Mouse (Mus musculus): ENCODE data around the gene Pigo. TPM values are rescaled to one million over a fixed set of nuclear protein-coding genes. Genes with fewer than 3 reads are reported as not detected.

The Pigo gene
- polyA plus RNA-seq, 1 experiment from 2014 or later, result 19.2 TPM

GRCm38 (mm10) chr4:43038567-43039495, 13.2 kb upstream of the Pigo start:
- H3K36me3 ChIP-seq (ENCODE audit: insufficient read depth, low read length), result peaks cover 16% of the 10 kb centered on the region
- H3K4me1 ChIP-seq (replicated peaks; ENCODE audit: insufficient read depth, low read length), result peaks cover 11% of the 10 kb centered on the region; the same call in 1 of the 2 replicates
- DNase-seq (ENCODE audit: low spot score) (peak; percentile 39), ATAC-seq (replicated peaks; ENCODE audit: low FRiP score, low read depth) (no peak)
- peak overlapping the region; percentile 67 for H3K9ac ChIP-seq (ENCODE audit: low read depth, low read length)
- H3K27ac ChIP-seq, result peak overlapping the region; percentile 63
- TF ChIP-seq CTCF (IDR thresholded peaks at IDR 0.05; ENCODE audit: low read depth), result no peak
- H3K27me3 ChIP-seq (ENCODE audit: insufficient read depth, low read length), result no peaks in the 10 kb centered on the region
- WGBS, result 49% methylated on average over 15 of the region's 15 CpGs
- peak overlapping the region; percentile 70 for H3K4me2 ChIP-seq (ENCODE audit: low read length)
- peak overlapping the region; percentile 52 for H3K4me3 ChIP-seq (replicated peaks; ENCODE audit: low read depth, low read length)
- H3K9me3 ChIP-seq (replicated peaks; ENCODE audit: low read length), result no peaks in the 10 kb centered on the region

- 69% methylated on average over 4 of the region's 4 CpGs for WGBS
- Histone ChIP-seq H3K27me3 (ENCODE audit: insufficient read depth, low read length) (no peaks in the 10 kb centered on the region), H3K4me1 (replicated peaks; ENCODE audit: insufficient read depth, low read length) (peaks cover 9% of the 10 kb centered on the region; the same call in 1 of the 2 replicates), H3K4me3 (replicated peaks; ENCODE audit: low read depth, low read length) (no peak overlapping the region), H3K27ac (no peak overlapping the region), H3K4me2 (ENCODE audit: low read length) (no peak overlapping the region), H3K9me3 (replicated peaks; ENCODE audit: low read length) (no peaks in the 10 kb centered on the region), H3K36me3 (ENCODE audit: insufficient read depth, low read length) (peaks cover 19% of the 10 kb centered on the region), H3K9ac (ENCODE audit: low read depth, low read length) (no peak overlapping the region)
- no peak for TF ChIP-seq CTCF (IDR thresholded peaks at IDR 0.05; ENCODE audit: low read depth)
- ATAC-seq (replicated peaks; ENCODE audit: low FRiP score, low read depth), result no peak
- DNase-seq (ENCODE audit: low spot score), result no peak
Observed at GRCm38 (mm10) chr4:43037860-43038566, 12.4 kb upstream of the Pigo start.

DNA sequence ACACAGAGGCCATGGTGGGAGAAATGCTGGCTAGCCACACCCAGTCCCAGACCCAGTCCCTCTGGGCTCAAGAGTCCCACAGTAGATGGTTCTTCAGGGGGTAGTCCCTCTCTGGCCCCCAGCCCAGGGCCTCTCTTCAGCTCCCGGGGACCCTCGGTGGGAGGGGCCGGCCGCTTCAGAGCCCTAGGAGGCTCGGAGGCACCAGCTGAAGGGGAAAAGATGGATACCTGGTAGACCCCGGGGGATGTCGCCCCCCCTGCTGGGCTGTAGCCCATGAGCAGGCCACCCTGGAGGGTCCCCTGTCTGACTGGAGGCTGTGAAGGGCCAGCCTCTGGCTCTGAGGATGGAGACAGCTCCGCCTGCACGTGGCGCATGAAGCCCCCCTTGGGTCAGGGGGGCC, 10.7 kb upstream of the Pigo start:
- Histone ChIP-seq H3K27me3 (ENCODE audit: insufficient read depth, low read length) (no peaks in the 10 kb centered on the region), H3K4me2 (ENCODE audit: low read length) (no peak overlapping the region), H3K27ac (no peak overlapping the region), H3K4me3 (replicated peaks; ENCODE audit: low read depth, low read length) (no peak overlapping the region), H3K9me3 (replicated peaks; ENCODE audit: low read length) (no peaks in the 10 kb centered on the region), H3K4me1 (replicated peaks; ENCODE audit: insufficient read depth, low read length) (peaks cover 9% of the 10 kb centered on the region; the same call in 1 of the 2 replicates), H3K36me3 (ENCODE audit: insufficient read depth, low read length) (peaks cover 19% of the 10 kb centered on the region), H3K9ac (ENCODE audit: low read depth, low read length) (no peak overlapping the region)
- WGBS, result 83% methylated on average over 10 of the region's 10 CpGs
- no peak for DNase-seq (ENCODE audit: low spot score)
- TF ChIP-seq CTCF (IDR thresholded peaks at IDR 0.05; ENCODE audit: low read depth), result no peak
- no peak for ATAC-seq (replicated peaks; ENCODE audit: low FRiP score, low read depth)

- WGBS, result 87% methylated on average over 6 of the region's 6 CpGs
- Histone ChIP-seq H3K4me2 (ENCODE audit: low read length) (no peak overlapping the region), H3K27ac (no peak overlapping the region), H3K27me3 (ENCODE audit: insufficient read depth, low read length) (no peaks in the 10 kb centered on the region), H3K36me3 (ENCODE audit: insufficient read depth, low read length) (peaks cover 19% of the 10 kb centered on the region), H3K9ac (ENCODE audit: low read depth, low read length) (no peak overlapping the region), H3K9me3 (replicated peaks; ENCODE audit: low read length) (no peaks in the 10 kb centered on the region), H3K4me1 (replicated peaks; ENCODE audit: insufficient read depth, low read length) (peaks cover 9% of the 10 kb centered on the region; the same call in 1 of the 2 replicates), H3K4me3 (replicated peaks; ENCODE audit: low read depth, low read length) (no peak overlapping the region)
- no peak for TF ChIP-seq CTCF (IDR thresholded peaks at IDR 0.05; ENCODE audit: low read depth)
- DNase-seq (ENCODE audit: low spot score), result no peak
- ATAC-seq (replicated peaks; ENCODE audit: low FRiP score, low read depth), result no peak
Observed at GRCm38 (mm10) chr4:43035851-43036250, 10.2 kb upstream of the Pigo start.

GRCm38 (mm10) chr4:43033481-43033880, 7.9 kb upstream of the Pigo start:
- H3K27me3 ChIP-seq (ENCODE audit: insufficient read depth, low read length), result no peaks in the 10 kb centered on the region
- no peaks in the 10 kb centered on the region for H3K9me3 ChIP-seq (replicated peaks; ENCODE audit: low read length)
- no peak for TF ChIP-seq CTCF (IDR thresholded peaks at IDR 0.05; ENCODE audit: low read depth)
- no peak overlapping the region for H3K4me3 ChIP-seq (replicated peaks; ENCODE audit: low read depth, low read length)
- peaks cover 28% of the 10 kb centered on the region for H3K36me3 ChIP-seq (ENCODE audit: insufficient read depth, low read length)
- H3K27ac ChIP-seq, result no peak overlapping the region
- no peak for ATAC-seq (replicated peaks; ENCODE audit: low FRiP score, low read depth)
- H3K9ac ChIP-seq (ENCODE audit: low read depth, low read length), result no peak overlapping the region
- DNase-seq (ENCODE audit: low spot score), result no peak
- WGBS, result 86% methylated on average over 14 of the region's 14 CpGs
- H3K4me1 ChIP-seq (replicated peaks; ENCODE audit: insufficient read depth, low read length), result peaks cover 7% of the 10 kb centered on the region
- no peak overlapping the region for H3K4me2 ChIP-seq (ENCODE audit: low read length)

GRCm38 (mm10) chr4:43032501-43032900, 6.9 kb upstream of the Pigo start:
- TF ChIP-seq CTCF (IDR thresholded peaks at IDR 0.05; ENCODE audit: low read depth), result no peak
- DNase-seq (ENCODE audit: low spot score) (no peak), ATAC-seq (replicated peaks; ENCODE audit: low FRiP score, low read depth) (no peak)
- no peak overlapping the region for H3K4me2 ChIP-seq (ENCODE audit: low read length)
- peaks cover 38% of the 10 kb centered on the region for H3K36me3 ChIP-seq (ENCODE audit: insufficient read depth, low read length)
- 100% methylated on average over 1 of the region's 1 CpGs for WGBS
- no peak overlapping the region for H3K9ac ChIP-seq (ENCODE audit: low read depth, low read length)
- H3K4me3 ChIP-seq (replicated peaks; ENCODE audit: low read depth, low read length), result no peak overlapping the region
- H3K27me3 ChIP-seq (ENCODE audit: insufficient read depth, low read length), result no peaks in the 10 kb centered on the region
- H3K4me1 ChIP-seq (replicated peaks; ENCODE audit: insufficient read depth, low read length), result peaks cover 7% of the 10 kb centered on the region
- no peaks in the 10 kb centered on the region for H3K9me3 ChIP-seq (replicated peaks; ENCODE audit: low read length)
- no peak overlapping the region for H3K27ac ChIP-seq
